Mouse (Mus musculus) urinary bladder, adult 2 months (tissue): ENCODE data around the gene Cxcl12. TPM values are rescaled to one million over a fixed set of nuclear protein-coding genes. Genes with fewer than 3 reads are reported as not detected.
A peak's percentile ranks its signal among the peaks of the same experiment; 100 is the strongest.

Source experiments
- DNase-seq: peaks from one replicate; pipeline ENCODE4 v3.0.0; 2022; ENCODE audit warnings: low spot score
- polyA plus RNA-seq: library from polyadenylated mRNA; depleted of rRNA; stranded (reverse); fragments of >200 nt; gene quantifications from 2 replicates; pipeline ENCODE4 v1.2.3, GENCODE M21; 2012; rRNA removed

The Cxcl12 gene
- 250 and 339 TPM in 2 replicates for polyA plus RNA-seq

DNA sequence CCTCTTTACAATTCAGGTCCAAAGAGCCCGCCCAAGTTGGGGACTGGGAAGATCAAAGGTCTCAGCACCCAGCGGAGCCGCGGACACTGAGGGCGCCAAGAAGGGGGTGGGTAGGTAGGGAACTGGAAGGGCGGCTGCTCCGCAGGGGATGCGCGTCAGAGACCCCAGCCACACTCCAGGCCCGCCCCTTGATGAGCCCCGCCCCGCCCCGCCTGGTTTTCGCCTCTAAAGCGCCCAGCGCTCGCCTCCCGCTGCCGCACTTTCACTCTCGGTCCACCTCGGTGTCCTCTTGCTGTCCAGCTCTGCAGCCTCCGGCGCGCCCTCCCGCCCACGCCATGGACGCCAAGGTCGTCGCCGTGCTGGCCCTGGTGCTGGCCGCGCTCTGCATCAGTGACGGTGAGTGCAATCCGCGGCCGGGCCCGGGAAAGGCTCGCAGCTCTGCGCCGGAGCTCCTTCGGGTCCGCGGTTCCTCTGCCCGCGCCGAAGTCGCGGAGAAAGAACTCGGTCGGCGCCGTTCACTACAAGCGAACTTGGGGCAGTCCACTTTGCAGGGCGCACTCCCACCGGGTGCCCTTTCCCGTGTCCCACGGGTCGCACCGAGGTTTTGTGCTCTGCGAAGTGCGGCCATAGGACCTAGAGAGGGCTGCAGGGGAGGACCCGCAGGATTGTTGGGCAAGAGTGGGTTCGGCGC, at the start of gene Cxcl12:
Gene Cxcl12 (plus strand): TSS at position 215 of the 691 bp plus-strand sequence.
- DNase-seq, result peak; percentile 43

DNA sequence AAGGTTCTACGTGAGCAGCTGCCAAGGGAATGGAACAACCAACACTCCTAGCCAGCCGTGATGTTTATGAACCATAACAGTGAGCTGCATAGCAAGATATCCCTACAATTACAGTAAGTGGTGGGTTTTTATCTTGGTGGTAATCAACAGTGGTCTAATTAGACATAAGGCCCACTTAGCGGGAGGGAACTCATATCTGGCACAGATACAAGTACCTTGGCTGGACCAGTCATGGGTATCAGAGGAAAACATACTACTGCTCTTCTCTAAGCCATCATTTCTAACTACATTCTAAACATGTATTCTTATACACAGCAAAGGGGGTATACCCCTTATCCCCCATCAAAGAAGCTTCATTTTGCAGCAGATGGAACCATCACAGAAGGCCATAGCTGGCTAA, 46.3 kb upstream of the Cxcl12 start:
- DNase-seq, result no peak

DNA sequence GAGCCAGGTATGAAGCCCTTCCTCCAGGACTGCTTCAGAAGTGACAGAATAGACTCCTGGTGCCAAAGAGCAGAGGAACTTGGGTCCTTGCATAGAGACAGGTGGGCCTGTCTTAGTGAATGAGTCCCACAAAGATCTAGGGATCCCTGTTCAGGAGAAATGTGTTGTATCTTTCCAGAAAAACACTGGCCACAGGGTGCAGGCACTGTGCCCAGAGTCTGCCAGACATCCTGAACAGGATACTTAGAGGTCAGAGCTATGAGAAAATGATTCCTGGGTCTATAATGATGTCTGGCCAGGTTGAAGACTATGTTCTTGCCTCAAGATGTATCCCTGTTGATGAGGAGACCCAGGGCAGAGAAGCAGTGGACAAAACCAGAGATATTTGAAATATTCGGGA, 42.0 kb upstream of the Cxcl12 start:
- DNase-seq, result no peak

DNA sequence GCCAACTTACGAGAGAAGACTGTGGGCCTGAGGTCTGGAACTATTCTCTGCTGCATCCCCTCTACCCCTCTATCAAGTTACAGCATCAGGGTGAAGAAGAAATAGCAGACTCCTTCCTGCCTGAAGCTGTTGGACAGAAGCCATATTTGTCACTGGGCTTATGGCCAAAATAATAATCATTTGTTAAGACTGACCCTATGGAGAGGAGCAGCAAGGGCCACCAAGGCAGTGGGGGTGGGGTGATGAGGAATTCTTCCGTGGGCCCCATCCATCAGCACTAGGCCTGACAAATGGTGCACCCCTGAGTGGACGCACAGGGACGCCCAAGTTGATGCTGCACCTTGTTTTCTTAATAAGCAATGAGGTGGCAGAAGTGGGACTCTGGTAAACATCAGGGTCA, 38.9 kb upstream of the Cxcl12 start:
- no peak for DNase-seq

DNA sequence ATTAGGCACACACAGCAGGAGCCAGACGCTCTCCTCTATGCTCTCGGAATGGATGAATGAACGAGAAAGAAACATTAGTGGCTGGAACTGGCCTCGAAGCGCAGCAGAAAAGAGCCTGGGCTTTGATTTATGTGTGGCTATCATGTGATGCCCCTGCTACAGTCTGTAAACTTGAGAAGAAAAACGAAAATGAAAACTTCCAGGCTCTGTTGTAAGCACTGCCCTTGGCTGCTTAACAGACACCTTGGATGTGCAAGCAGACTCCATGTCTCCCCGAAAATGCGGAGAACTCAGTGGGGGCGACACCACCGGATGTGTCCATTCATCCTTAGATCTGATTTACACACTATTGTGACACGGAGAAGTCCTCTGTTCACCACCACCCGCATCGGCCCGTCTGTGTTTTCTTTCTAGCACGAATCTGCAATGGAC, 37.6 kb upstream of the Cxcl12 start:
- no peak for DNase-seq

DNA sequence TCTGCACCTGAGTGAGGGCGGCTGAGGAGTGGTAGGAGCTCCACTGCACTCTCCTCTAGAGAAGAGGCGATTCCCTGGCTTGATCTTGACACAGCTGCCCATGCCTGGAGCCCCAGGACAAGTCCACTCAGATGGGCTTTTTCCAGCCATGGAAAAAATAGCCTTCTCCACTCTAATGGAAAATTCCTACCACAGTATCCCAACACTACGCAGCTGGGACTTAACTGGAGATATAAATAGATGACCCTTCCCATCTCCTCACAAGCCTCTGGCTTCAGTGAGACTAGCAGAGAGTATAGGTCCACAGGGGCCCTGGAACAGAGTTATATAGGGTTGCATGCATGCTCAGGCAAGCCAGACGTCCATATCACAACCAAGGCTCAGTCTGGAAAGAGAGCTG, 33.8 kb upstream of the Cxcl12 start:
- no peak for DNase-seq

DNA sequence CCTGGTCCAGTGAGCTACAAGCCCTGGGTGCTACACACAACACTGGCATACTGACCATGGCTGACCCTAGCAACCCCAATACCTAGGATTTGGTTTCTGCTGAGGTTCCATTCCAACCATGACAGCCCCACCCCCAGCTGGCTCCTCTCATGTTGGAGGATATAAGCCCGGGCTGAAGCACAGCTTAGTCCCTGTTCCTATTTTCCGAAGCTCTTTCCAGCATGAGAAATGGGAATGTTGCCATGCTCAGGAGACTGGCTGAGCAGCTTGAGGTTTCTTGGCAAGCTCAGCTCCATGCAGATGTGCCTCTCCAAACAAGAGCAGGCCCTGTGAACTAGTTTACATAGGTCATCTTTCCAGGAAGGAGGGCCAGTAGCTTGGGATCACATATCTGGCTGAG, 30.6 kb upstream of the Cxcl12 start:
- no peak for DNase-seq

DNA sequence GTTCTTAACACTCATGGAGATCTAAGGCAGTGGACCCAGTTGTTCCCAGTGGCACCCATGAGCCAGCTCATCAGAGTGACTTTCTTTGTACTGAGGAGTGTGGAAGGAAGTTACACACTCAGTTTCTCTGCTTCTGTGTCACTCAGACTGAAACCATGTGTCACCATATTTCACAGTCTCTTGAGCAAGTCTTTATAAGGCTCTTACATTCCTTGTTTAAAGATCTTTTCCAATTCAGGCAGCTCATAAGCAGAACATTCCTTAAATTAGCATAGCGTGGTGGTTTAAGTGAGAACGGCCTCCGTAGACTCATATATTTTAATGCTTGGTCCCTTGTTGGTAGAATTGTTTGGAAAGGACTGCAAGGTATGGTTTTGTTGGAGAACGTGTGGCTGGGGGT, 27.4 kb upstream of the Cxcl12 start:
- no peak for DNase-seq

DNA sequence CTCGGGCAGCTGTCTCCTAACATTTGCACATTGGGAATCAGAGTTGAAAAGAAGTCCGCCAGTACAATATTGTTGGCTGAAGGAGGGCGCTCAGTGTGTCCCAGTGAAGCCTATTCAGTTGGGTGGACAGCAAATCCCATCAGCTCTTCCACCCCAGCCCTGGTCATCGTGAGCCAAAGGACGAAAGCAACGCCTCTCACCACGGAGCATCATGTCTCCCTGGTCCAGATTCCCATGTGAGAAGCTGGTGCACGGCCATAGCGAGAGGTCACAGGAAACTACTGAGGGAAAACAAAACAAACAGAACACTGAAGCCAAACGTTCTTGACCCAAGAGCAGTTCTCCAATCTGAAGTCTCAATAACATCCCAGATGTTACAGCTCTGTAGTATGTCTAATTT, 21.4 kb upstream of the Cxcl12 start:
- DNase-seq, result no peak

DNA sequence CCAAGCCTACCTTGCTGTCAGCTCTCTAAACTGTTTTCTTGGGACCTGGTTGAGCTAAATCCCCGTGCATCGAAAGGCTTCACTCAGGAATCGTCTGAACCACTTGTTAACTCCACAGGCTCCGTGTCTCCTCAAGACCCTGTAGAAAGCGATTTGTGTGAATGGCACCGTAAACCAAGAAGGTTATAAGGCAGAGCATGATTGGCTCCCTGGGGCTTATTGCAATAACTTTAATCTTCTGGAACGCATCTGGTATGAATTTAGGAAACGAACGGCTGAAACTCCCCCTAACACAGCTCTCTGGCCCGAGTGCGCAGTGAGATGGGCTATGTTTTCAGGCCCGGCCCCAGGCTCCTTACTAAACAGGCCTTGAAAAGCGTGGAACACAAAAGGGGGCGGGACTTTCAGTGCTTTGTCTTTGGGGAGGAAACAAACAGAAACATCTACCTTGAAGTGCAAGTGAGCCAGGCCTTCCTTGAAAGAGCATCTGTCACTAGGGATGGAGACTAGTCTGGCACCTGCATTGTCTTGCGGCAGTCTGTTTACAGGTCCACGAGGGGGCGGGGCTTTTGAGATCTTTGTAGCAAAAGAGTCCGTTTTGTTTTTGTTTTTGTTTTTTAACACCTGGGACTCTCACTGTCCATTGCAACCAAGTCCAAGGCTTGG, 16.7 kb upstream of the Cxcl12 start:
- no peak for DNase-seq

DNA sequence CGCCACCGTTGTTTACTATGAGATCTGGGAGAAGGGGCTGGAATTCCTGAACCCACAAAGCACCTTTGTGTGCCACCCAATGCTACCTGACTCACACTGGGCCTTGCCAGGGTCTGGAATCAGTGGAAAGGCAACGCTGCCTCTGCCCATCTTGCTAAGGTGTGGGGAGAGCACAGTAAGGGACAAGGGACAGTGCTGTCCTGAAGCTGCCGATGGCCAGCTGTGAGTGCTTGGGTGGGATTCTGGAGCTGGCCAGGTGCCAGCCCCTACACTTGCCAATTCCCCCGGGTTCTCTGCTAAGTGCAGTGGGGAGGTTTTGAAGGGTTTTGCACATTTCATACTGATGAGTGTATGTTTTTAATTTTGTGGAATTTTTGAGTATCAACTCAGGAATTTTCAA, 15.3 kb upstream of the Cxcl12 start:
- DNase-seq, result no peak

DNA sequence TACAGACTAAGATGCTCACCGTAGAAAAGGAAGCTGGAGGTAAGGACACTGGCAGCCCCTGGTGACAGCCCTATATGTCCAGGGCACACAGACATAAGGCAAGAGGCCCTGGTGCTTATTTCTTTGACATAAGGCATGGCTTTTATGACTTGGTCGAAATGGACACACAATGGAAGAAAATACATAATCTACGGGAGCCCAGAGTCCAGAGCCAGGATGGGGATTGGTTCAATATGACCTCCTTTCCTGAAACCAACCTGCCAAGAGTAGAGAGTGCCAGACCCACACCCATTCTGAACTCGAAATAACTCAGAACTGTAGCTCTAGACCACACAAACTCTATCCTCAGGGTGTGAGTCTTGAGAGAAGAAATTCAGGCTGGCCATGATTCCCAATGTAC, 11.5 kb upstream of the Cxcl12 start:
- no peak for DNase-seq

DNA sequence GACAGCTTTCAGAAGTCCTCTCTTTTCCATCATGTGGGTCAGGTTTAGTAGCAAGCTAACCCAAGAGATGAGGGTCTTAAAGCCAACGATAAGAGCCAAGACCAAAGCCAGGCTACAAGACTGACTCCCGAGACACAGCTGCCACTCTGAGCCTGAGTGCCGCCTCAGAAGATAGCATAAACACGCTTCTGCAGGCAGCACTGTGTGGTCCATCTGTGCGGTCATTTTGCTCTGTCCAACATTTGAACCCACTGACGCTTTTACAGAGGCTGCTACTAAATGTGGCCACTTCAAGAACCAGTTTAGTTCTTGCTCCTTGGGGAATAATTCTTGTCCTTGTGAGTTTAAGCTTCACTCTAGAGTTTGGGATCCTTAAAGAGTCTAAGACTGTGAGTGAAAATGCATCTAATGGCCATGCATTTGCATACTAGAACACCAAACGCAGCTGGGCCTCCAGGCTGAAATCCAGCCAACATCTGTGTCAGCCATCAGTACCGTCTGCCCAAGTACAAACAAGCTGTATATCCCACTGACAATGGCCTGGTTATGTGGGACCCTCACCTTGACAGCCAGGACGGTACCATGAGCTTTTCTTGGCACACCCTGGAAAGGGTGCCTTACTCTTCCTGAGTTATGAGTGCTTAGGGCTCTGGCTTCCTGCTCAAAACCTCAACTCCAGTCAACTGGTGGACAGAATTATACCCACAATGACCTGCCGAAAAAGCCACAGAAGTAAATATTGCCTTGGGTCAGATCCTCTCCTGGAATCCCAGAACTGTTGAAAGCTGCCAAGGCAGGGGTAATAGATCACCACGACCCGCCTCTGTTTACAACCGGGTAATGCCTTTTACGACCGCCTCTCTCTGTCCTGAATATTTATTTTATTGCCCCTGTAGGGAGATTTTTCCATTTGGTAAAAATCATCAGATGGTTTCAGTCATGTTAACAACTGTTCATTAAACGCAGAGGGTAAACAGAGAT, 8.3 kb upstream of the Cxcl12 start:
- no peak for DNase-seq

DNA sequence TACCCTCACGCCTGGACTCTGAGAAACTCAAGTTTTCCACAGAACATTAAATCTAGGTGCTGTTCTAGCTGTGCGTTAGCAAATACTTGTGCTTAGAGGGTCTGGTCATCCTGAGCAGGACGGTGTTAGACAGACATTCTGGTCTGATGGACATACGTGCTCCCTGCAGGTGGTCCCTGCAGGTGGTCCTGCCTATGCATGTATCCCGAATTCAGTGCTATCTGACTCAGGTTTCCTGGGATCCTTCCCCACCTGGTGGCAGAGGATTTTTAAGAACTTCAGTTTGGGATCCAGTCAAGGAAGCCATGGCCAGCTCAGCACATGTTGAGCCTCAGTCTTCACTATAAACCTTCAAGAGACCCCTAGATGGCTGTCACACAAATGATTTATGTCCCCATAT, 4.8 kb upstream of the Cxcl12 start:
- no peak for DNase-seq

DNA sequence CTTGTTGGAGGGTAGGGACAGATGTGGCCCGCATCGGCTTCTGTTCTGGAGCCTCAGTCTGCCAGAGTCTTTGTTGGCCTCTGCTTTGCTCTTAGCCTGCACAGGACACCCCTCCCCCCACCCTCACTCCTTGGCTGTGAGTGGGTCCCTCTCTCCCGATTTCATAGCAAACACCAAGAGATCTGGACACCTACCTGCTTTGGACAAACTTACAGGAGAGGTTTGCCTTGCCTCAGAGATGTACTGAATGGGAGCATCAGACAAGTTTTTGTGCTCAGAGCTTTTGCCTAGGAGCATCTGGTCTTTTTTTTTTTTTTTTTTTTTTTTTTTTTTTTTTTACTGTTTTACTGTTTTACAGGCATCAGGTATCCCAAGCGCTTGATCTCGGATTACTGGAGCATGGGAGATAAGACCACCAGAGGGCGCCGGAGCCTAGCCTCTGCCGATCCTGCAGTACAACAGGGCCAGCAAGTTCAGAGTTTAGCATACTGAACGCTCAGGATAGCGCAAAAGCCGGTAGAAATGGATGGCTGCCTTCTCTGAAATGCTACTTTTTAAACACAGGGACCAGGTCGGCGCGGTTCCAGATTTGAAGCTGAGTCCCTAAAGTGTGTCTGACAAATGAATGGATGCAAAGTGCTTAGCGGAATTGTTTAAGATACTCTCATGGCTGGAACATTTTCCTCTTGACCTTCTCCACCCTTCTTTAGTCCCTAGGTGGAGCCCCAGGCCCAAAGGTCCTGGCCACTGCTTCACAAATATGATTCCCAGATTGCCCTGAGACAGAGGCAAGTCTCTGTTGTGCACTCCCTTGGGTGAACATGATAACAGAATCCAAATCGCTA, 1.5 kb upstream of the Cxcl12 start:
- DNase-seq, result peak; percentile 59

DNA sequence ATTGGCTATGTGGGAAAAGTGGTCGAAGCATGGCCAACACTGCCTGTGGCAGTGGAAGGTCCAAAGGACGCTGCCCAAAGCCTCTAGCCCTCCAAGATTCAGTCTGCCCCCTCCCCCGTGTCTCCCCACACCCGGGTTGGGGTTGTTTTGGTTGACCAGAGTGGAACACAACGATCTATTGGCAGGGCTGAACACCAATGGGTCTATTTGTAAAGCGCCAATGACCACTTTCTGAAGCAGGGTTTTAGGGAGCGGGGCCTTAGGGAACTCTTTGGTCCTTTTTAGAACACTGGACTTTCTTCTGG, 957 bp upstream of the Cxcl12 start:
- no peak for DNase-seq

DNA sequence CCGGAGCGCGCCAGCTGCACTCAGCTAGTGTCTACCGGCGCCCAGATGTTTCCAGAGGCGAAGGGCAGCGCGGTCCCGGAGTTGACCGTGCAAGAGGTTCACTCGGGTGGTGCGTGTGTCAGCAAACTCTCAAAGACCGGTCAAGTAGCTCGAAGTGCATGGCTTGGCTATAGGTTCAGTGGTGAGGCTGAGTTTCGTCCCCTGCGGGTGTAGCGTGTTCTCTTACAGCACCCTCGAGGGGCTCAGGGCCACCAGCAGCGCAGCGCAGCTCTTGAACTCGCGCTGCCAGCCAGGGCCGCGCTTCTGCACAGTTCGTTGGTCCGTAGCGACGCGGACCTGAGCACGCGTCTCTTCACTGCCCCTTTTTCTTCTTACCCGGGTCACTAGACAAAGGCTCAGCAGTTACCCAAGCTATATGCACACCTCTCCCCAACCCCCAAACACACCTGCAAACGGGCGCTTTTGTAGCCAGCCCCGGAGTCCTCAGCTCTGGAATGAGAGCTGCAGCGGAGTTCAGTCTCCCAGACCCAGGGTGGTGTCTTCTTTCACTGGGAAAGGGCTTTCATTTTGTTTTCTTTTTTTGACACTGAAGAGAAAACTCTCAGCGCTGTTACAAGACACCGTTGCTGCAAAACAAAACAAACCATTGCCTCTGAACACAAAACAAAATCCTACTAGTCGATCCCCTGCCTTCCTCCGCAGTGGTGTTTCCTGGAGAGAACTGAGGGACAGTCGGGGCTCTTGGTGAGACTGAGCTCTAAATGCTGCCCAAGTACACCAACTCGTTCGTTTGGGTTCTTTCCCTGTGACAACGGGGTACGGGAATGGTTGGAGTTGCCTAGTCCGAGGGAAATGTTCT, 945 bp downstream of the Cxcl12 start:
- no peak for DNase-seq

DNA sequence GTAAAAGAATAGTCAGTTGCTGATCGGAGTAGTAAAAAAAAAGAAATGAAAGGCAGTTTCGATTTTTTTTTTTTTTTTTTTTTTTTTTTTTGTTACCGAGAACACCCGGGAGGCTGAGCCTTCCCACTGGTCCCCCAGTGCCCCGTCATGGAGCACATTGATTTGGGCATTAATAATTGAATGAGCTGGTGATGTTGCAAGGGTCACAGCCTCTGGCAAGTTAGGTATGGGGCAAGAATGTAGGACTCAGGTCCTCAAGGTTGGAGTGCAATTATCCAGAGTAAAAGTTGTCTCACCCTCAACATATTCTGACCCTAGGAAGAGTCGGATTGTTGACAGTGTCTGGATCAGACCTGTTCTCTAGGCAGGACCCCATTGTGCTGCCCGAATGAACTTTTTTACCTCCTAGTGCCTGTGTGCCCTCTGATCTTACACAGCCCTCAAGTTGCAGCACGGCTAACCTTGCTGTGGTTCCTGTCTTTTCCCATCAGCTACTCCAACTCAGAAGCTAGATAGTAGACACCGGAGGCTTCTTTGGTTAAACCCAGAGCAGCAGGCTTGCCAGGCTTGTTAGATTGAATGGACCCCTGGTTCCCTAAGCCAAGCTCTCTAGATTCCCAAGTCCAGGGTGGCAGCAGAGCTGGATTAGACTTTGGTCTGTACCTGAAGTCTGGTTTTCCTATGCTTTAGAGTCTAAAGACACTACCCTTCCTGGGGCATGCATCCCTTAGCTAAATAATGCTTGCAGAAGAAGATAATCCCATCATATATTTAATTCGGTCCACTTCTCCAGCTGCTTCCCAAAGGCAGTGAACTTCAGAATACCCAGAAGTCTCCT, 1.8 kb downstream of the Cxcl12 start:
- DNase-seq, result no peak

DNA sequence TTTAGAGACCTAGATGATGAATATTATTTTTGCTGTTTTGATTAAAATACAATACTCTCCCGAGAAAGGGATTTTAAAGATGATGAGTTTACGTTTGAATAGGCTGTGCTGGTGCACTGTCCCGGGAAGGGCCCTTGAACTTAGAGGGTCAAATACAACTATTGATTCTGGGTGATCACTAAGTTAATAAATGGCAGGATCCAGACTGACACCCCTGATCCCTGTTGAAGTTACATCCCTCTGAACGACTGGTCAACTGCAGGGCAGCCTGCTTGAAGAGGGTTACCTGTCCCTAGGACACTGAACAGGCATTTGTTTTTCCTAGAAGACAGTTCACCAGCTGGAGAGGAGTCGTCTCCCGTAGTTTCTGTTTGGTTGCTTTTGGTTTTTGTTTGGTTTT, 4.0 kb downstream of the Cxcl12 start:
- no peak for DNase-seq

DNA sequence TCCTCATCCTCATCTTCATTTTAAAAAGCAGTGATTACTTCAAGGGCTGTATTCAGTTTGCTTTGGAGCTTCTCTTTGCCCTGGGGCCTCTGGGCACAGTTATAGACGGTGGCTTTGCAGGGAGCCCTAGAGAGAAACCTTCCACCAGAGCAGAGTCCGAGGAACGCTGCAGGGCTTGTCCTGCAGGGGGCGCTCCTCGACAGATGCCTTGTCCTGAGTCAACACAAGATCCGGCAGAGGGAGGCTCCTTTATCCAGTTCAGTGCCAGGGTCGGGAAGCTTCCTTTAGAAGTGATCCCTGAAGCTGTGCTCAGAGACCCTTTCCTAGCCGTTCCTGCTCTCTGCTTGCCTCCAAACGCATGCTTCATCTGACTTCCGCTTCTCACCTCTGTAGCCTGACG, 5.5 kb downstream of the Cxcl12 start:
- DNase-seq, result peak; percentile 69
